Mouse (Mus musculus): Measurements from ENCODE around the gene Slc10a7. TPM values are rescaled to one million over a fixed set of nuclear protein-coding genes. Genes with fewer than 3 reads are reported as not detected.
A peak's percentile ranks its signal among the peaks of the same experiment; 100 is the strongest.

Slc10a7 gene
- total and polyA plus RNA-seq, 2 experiments from 2014 or later, result 5.7 to 11.8 TPM

DNA sequence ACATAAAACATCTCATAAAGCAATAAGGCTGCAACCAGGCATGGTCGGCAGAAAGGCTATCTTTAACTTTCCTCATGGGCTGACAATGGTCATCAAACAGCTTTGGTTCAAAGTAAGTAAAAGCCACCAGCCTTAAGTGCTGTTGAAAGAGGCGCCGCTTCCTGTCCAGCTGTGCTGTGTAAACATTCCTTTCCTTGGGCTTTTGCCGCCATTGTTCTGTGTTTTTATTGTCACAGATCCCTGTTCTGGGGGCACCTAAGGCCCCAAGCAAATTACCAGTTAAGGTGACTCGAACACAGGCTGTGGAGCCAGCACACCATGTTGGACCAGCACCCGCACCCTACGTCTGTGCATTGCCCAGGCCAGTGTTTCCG lies 210.9 kb downstream of the Slc10a7 start:
- Histone ChIP-seq H3K4me3 (ENCODE audit: low read depth, low read length) (no peak overlapping the region), H3K27ac (ENCODE audit: low read depth, low read length) (no peak overlapping the region), H3K4me2 (ENCODE audit: low read depth) (no peak overlapping the region), H3K9me3 (ENCODE audit: low read length) (no peaks in the 10 kb centered on the region), H3K4me1 (ENCODE audit: insufficient read depth) (no peaks in the 10 kb centered on the region), H3K36me3 (ENCODE audit: insufficient read depth) (no peaks in the 10 kb centered on the region), H3K27me3 (ENCODE audit: insufficient read depth, low read length) (no peaks in the 10 kb centered on the region), H3K9ac (no peak overlapping the region)
- 83% methylated on average over 8 of the region's 8 CpGs for whole genome bisulfite sequencing
- no peak for TF ChIP-seq CTCF (IDR thresholded peaks at IDR 0.05; ENCODE audit: low read depth)
- no peak for ATAC-seq
- no peak for DNase-seq

DNA sequence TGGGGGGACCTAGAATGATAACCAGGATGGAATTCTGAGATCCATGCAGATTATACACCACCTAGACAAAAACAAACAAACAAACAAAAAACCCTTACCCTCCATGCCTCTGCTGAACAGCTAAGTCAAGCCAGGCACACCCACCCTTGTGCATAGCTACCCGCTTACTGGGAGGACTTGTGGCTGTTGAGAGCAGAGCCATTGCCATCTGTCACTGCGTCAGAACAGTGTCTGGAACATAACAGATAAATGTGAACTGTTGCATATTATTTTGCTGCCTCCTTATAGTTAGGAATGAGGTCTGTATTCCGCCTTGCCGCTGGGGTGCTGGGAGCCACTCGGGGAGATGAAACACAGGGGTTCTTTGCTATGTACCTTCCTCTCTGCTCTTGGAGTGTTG lies 212.4 kb downstream of the Slc10a7 start:
- no peak overlapping the region for H3K27ac ChIP-seq (ENCODE audit: low read depth, low read length)
- H3K9ac ChIP-seq, result no peak overlapping the region
- DNase-seq (no peak), ATAC-seq (peak; percentile 66)
- H3K27me3 ChIP-seq (ENCODE audit: insufficient read depth, low read length), result no peaks in the 10 kb centered on the region
- H3K4me1 ChIP-seq (ENCODE audit: insufficient read depth), result no peaks in the 10 kb centered on the region
- H3K4me2 ChIP-seq (ENCODE audit: low read depth), result no peak overlapping the region
- H3K36me3 ChIP-seq (ENCODE audit: insufficient read depth), result no peaks in the 10 kb centered on the region
- H3K4me3 ChIP-seq (ENCODE audit: low read depth, low read length), result no peak overlapping the region
- WGBS, result 76% methylated on average over 5 of the region's 5 CpGs
- no peaks in the 10 kb centered on the region for H3K9me3 ChIP-seq (ENCODE audit: low read length)
- no peak for TF ChIP-seq CTCF (IDR thresholded peaks at IDR 0.05; ENCODE audit: low read depth)

DNA sequence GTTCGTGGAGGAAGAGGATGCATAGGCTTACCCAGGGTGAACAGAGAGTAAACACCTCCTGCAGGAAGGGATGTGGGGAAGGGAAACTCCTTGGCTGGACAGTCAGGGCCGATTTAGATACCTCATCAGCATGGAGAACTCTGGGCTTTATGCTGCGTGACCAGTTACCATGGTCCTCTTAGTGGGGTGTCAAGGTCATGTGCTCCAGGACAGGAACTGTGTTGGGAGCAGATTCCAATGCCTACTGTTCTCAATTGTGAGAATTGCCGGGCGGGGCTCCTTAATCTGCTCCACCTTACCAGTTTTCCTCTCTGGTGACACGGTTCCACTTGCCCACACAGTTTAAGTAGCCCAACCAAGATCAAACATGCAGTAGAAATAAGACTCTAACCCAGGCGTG lies 213.1 kb downstream of the Slc10a7 start:
- ATAC-seq (no peak), DNase-seq (no peak)
- H3K27ac ChIP-seq (ENCODE audit: low read depth, low read length), result no peak overlapping the region
- no peak overlapping the region for H3K9ac ChIP-seq
- H3K9me3 ChIP-seq (ENCODE audit: low read length), result no peaks in the 10 kb centered on the region
- 92% methylated on average over 7 of the region's 7 CpGs for WGBS
- no peaks in the 10 kb centered on the region for H3K4me1 ChIP-seq (ENCODE audit: insufficient read depth)
- no peaks in the 10 kb centered on the region for H3K27me3 ChIP-seq (ENCODE audit: insufficient read depth, low read length)
- H3K4me3 ChIP-seq (ENCODE audit: low read depth, low read length), result no peak overlapping the region
- H3K4me2 ChIP-seq (ENCODE audit: low read depth), result no peak overlapping the region
- no peaks in the 10 kb centered on the region for H3K36me3 ChIP-seq (ENCODE audit: insufficient read depth)
- no peak for TF ChIP-seq CTCF (IDR thresholded peaks at IDR 0.05; ENCODE audit: low read depth)

DNA sequence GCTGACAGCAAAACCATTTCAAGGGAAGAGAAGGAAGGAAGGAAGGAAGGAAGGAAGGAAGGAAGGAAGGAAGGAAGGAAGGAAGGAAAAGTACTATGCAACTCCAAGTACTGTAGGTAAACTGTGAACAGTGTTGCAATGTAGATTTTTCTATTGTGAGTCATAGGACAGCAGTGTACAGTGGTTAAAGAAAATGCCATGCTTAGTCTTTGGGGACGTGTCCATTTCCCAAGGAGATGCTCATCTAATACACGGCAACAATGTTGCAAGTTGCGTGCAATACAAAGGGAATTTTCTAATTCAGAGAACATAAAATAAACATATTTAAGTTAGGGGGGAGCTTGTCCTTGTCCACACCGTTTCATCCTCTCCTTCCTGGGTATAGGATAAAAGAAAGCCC lies 215.7 kb downstream of the Slc10a7 start:
- Histone ChIP-seq H3K27me3 (ENCODE audit: insufficient read depth, low read length) (no peaks in the 10 kb centered on the region), H3K4me2 (ENCODE audit: low read depth) (no peak overlapping the region), H3K4me3 (ENCODE audit: low read depth, low read length) (no peak overlapping the region), H3K9me3 (ENCODE audit: low read length) (no peaks in the 10 kb centered on the region), H3K4me1 (ENCODE audit: insufficient read depth) (no peaks in the 10 kb centered on the region), H3K9ac (no peak overlapping the region), H3K27ac (ENCODE audit: low read depth, low read length) (no peak overlapping the region), H3K36me3 (ENCODE audit: insufficient read depth) (no peaks in the 10 kb centered on the region)
- ATAC-seq (no peak), DNase-seq (no peak)
- WGBS, result 91% methylated on average over 4 of the region's 4 CpGs
- TF ChIP-seq CTCF (IDR thresholded peaks at IDR 0.05; ENCODE audit: low read depth), result no peak

- Histone ChIP-seq H3K9ac (no peak overlapping the region), H3K36me3 (ENCODE audit: insufficient read depth) (no peaks in the 10 kb centered on the region), H3K9me3 (ENCODE audit: low read length) (no peaks in the 10 kb centered on the region), H3K27ac (ENCODE audit: low read depth, low read length) (no peak overlapping the region), H3K4me3 (ENCODE audit: low read depth, low read length) (no peak overlapping the region), H3K4me1 (ENCODE audit: insufficient read depth) (no peaks in the 10 kb centered on the region), H3K27me3 (ENCODE audit: insufficient read depth, low read length) (no peaks in the 10 kb centered on the region), H3K4me2 (ENCODE audit: low read depth) (no peak overlapping the region)
- ATAC-seq (no peak), DNase-seq (no peak)
- 91% methylated on average over 14 of the region's 14 CpGs for WGBS
- TF ChIP-seq CTCF (IDR thresholded peaks at IDR 0.05; ENCODE audit: low read depth), result no peak
These were observed 219.1 kb downstream of the Slc10a7 start for GRCm38 (mm10) chr8:78728240-78728639.

GRCm38 (mm10) chr8:78732410-78732809 lies 223.3 kb downstream of the Slc10a7 start:
- 87% methylated on average over 7 of the region's 7 CpGs for WGBS
- DNase-seq (no peak), ATAC-seq (no peak)
- H3K4me2 ChIP-seq (ENCODE audit: low read depth), result no peak overlapping the region
- H3K27ac ChIP-seq (ENCODE audit: low read depth, low read length), result no peak overlapping the region
- TF ChIP-seq CTCF (IDR thresholded peaks at IDR 0.05; ENCODE audit: low read depth), result no peak
- no peaks in the 10 kb centered on the region for H3K36me3 ChIP-seq (ENCODE audit: insufficient read depth)
- H3K9me3 ChIP-seq (ENCODE audit: low read length), result no peaks in the 10 kb centered on the region
- no peaks in the 10 kb centered on the region for H3K4me1 ChIP-seq (ENCODE audit: insufficient read depth)
- no peaks in the 10 kb centered on the region for H3K27me3 ChIP-seq (ENCODE audit: insufficient read depth, low read length)
- no peak overlapping the region for H3K9ac ChIP-seq
- H3K4me3 ChIP-seq (ENCODE audit: low read depth, low read length), result no peak overlapping the region

- DNase-seq, result no peak
- no peak overlapping the region for H3K27ac ChIP-seq (ENCODE audit: low read depth, low read length)
- no peaks in the 10 kb centered on the region for H3K36me3 ChIP-seq (ENCODE audit: insufficient read depth)
- H3K27me3 ChIP-seq (ENCODE audit: insufficient read depth, low read length), result no peaks in the 10 kb centered on the region
- no peak for ATAC-seq
- no peak overlapping the region for H3K4me2 ChIP-seq (ENCODE audit: low read depth)
- H3K9ac ChIP-seq, result no peak overlapping the region
- H3K9me3 ChIP-seq (ENCODE audit: low read length), result no peaks in the 10 kb centered on the region
- TF ChIP-seq CTCF (IDR thresholded peaks at IDR 0.05; ENCODE audit: low read depth), result no peak
- 86% methylated on average over 12 of the region's 12 CpGs for WGBS
- no peak overlapping the region for H3K4me3 ChIP-seq (ENCODE audit: low read depth, low read length)
- H3K4me1 ChIP-seq (ENCODE audit: insufficient read depth), result no peaks in the 10 kb centered on the region
These were observed 223.9 kb downstream of the Slc10a7 start for GRCm38 (mm10) chr8:78732995-78733512.
